Mouse (Mus musculus): ENCODE measurements around the gene Mylk. TPM values are rescaled to one million over a fixed set of nuclear protein-coding genes. Genes with fewer than 3 reads are reported as not detected.
"Not testable (repeated sequence)": the region's sequence is repeated elsewhere in the genome, so short reads cannot be mapped to it uniquely, and the experiment has no call there.

Mylk gene
- polyA plus RNA-seq, 3 experiments from 2014 or later: not detected

DNA sequence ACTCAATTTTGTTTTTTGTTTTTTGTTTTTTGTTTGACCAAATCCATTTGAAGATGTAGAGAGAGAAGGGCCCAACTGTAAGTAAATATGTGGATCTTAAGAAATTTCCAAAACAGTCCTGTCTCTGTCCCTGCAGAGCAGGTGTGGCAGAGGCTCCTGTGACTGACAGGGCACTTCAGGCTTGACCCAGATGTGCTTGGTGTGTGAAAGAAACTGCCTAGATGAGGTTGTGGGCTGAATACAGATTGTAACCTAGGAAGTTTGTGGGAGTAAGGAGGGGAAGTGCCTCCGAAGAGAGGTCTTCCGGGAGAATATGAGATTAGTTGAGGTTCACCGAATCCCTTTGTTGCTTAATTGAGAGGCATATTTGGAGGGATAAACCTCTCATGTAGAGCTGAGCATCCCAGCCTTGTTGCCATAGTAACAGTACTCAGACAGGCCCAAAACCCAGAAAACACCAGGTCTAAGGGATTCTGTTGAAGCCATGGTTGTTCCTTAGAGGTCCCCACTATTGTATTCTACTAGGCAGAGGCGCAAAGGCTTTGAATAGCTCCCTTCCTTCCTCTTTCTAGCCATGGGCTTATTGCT lies 27.5 kb downstream of the Mylk start:
- no peak for ATAC-seq

- no peak for ATAC-seq
Measured at GRCm38 (mm10) chr16:34782442-34782841, 37.4 kb downstream of the Mylk start.

GRCm38 (mm10) chr16:34783536-34783935 lies 38.5 kb downstream of the Mylk start:
- no peak for ATAC-seq

DNA sequence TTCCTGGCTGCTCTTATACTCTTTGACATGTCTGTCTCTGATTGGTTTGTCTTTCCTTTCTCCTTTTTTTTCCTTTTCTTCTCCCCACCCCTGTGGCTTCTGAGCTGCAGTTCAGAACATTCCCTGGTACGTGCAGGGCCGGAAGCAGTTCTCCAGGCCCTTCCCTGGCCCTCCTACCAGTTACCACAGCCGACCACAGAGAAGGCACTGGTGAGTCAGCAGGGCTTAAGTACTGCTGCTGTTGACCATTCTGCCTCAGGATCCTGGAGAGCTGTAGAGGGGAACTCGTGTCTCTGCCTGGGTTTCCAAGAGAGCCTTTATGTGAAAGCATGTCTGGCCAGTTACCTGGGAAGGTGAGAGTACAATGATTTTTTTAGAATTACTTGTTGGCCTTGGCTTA lies 39.7 kb downstream of the Mylk start:
- no peak for ATAC-seq

GRCm38 (mm10) chr16:34792555-34792954 lies 47.5 kb downstream of the Mylk start:
- no peak for ATAC-seq

DNA sequence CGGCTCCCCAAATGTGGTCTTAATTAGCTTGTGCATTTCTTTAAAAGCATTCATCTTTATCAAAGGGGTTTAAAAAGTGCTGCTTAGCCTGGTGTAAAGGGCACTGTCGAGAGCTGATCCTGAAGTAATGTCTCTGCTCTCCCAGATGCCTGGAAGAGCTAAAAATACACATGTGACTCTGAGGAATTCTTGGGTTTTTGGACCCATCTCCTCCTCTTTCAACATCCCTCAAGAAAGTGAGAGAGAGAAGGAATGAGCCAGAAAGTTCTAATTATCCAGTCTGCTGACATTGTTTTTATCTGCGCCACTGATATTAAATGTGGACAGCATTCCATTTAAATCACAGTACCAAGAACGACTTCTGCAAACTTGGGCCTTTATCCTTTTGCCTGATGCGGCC lies 48.0 kb downstream of the Mylk start:
- no peak for ATAC-seq

DNA sequence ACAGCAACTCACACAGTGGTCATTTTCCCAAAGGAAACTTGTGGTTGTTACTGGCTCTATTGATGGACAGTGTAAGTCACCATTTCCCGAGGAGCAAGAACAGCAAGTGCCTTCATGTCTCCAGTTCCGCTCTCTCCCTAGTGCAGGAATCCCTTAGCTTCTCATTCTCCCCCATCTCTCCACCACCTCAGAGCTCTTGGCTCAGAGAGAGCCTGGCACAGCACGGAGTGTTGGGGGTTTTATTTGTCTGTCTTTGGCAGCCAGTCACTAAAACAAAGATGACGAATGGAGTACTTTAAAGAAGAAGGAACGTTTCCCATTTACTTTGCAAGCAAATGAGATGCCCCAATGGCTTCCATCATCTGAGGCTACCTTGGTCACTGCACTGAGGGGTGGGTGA lies 56.2 kb downstream of the Mylk start:
- no peak for ATAC-seq

GRCm38 (mm10) chr16:34804286-34805010 lies 59.4 kb downstream of the Mylk start:
- ATAC-seq: no peak

DNA sequence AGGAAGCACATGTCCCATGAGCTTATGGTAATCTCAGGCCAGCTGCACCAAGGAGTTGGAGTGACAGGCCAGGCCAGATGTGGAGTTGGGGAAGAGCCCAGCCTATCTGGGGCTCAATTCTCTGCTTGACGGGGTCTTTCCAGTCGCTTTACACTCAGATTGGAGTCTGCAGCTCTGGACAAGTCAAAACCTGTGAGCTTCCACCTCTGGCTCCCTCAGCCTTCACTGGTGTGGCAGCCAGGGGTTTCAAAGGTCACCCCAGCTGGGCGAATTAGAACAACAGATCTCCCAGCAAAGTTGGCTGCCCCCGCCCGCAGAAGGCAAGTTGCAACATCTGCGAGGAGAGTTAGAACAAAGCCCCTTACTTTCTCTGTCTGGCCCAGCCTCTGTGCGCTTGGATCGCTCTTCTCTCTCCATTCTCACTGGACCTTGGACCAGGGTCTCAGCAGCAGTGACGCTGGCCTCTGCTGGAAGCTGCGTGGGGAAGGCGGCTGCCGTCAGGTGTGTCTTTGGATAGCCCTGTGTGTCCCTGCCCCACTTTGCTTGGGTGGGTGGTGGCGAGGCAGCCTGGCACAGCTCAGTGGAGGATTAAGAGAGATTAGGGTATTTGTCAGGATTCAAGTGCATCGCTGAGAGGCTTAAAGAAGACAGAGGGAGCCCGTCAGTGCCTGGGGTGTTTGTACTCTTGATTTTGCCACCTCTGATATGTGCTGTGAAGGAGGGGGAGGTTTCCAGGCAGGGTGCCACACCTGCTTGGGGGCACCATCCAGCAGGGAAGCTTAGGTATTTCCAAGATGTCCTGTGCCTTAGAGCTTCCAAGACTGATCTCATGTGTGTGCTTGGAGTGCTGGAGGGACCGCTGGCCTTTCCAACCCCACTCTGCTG lies 62.1 kb downstream of the Mylk start:
- ATAC-seq: no peak

GRCm38 (mm10) chr16:34807768-34808275 lies 62.8 kb downstream of the Mylk start:
- no peak for ATAC-seq

DNA sequence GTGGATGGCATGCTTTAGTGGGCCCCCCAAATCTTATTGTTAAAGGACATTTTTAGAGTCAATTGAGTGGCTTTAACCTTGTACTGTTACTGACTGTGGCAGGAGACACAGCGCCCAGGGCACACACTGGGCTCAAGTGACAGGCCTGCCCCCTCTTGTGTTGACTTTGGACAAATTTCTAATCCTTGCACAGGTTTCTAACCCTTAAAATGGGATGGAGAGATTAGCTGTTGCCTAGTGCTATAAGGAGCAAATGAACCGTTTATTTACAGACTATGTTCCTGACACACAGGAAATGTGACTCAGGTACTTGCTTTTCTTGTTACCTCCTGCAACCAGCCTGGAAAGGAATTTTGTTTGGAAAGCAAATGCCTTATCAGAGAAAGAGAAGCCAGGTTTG lies 67.2 kb downstream of the Mylk start:
- no peak for ATAC-seq

DNA sequence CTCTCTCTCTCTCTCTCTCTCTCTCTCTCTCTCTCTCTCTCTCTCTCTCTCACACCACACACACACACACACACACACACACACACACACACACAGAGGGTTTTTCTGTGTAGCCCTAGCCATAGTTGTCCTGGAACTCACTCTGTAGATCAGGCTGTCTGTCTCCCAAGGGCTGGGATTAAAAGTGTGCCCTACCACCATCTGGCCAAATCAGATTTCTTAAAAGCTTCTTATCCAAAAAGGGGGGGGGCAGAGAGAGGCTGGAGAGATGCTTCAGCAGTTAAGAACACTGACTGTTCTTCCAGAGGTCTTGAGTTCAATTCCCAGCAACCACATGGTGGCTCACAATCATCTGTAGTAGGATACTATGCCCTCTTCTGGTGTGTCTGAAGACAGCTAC lies 68.2 kb downstream of the Mylk start:
- not testable (repeated sequence) for ATAC-seq

GRCm38 (mm10) chr16:34813570-34813969 lies 68.6 kb downstream of the Mylk start:
- no peak for ATAC-seq

- ATAC-seq: no peak
Measured at GRCm38 (mm10) chr16:34814612-34815011, 69.6 kb downstream of the Mylk start.

GRCm38 (mm10) chr16:34816548-34816947 lies 71.5 kb downstream of the Mylk start:
- no peak for ATAC-seq

DNA sequence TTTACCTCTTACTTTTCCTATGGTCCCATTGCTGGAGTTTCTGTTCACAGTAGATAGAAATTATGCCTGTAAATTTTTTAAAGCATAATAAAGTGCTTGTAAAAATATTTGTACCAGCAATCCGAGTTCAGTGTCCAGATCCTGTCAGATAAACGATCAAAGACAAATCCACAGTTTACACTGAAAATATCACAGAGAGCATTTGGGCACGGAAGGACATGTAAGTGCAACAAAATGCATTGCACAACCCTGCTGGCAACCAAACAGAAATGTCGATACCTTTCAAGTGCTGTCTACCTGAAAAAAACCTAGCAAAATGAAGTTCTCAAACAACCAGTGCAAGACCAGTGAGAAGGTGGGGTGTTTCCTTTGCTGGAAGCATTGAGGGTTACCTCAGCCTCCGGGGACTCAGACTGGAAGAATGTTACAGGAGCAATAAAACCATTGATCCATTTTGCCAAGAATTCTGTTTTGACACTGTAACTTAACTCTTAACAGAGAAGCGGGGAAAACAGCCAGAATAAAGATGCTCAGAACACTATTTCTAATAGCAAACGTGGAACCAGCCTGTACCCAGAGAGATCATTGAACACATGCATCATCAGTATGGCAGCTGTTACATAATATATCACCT lies 80.2 kb downstream of the Mylk start:
- no peak for ATAC-seq

DNA sequence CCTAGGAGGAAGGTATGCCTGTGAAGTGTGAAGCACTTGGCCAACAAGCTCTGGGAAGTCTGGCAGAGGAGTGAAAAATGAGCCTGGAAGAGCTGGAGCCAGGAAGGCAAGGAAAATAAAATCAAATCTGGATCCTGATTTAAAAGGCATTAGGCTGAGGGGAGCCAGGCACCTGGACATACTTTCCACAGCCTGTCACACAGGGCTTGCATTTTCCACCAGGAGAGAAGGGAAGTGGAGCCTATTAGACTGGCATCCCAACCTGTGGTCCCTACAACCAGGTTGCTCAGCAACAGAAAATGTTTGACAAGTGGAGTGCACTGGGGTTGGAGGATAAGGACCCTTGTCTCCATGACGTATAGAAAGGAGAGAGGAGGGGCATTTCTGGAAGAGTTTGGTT lies 89.5 kb downstream of the Mylk start:
- no peak for ATAC-seq

GRCm38 (mm10) chr16:34839004-34839703 lies 94.1 kb downstream of the Mylk start:
- ATAC-seq: no peak

DNA sequence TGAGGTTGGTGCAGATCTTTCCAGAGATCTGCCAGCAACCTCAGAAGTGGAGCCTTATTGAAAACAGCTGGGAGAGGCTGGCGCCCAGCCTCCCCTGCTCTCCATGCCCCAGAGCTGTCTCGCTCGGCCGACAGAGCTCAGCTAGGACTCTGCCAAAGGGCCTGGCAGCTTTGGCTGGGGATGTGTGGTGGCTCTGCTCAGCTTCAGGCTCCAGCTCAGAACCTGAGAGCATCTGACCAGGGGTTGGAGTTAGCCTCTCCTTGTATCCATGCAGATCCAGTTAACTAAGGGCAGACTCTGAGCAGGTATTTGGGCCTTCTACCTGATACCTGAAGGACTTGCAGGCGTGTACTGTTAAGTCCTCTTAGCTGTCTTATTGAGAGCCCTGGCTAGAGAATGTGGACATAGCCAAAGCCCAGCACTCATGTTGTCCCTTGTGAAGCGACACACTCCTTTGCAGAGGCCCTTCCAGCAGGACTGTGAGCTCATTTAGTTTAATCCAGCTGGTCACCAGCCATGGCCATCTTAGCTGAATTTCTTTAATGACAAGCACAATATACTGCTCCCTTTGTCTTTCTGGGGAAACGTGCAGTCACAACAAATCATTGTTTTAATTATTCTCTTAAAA lies 94.8 kb downstream of the Mylk start:
- no peak for ATAC-seq

DNA sequence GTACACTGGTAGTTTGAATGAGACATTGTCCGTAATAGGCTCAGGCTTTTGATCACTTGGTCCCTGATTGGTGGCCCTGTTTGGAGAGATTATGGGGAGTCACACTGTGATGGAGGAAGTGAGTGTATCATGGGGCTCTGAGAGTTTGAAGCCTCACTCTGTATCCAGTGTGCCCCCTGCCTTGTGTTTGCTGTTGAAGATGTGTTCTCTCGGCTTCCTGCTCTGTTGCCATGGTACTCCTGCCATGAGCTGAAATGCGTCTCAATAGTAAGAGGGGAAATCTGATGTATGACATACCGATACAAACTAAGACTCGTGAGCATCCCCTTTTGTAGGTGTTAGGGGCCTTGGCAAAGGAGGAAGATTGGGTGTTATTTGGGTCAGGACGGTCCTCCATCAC lies 99.8 kb downstream of the Mylk start:
- no peak for ATAC-seq

DNA sequence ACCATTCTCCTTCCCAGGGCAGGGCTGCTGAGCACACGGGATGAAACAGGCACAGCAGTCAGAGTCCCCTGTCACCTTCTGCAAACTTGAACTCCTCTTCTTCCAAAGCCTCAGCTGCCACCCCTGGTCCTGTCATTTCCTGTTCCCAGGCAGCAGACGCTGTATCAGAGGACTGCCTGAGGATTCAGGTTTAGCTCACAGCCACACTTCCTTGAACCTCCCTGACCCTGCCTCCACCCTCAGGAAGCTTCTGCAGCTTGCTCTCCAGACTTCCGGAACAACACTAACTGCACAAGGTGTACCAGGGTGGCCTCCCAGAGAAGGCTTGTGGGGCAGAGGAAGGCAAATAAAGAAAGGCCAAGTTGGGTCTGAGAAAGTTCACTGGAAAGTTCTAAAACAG lies 102.6 kb downstream of the Mylk start:
- ATAC-seq: no peak

DNA sequence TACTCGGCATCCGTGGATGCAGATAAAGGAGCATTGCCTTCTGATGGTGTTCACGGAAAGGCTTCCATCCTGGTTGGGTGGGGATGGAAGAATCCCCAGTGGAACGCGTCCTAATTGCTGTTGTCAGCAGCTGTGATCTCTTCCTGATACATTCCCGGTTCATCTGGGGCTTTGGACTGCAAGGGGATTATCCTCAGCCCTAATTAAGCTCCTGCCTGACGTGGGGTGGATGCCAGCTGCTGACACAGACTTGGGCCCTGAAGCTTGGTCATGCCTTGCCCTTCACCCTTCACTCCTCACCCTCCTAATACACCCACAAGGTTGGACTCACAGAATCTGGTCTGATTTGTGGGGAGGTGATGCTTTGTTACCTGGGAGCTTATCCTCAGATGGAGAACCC lies 109.1 kb downstream of the Mylk start:
- no peak for ATAC-seq

Measured in inflammation-experienced regulatory T-cells, adult 6 months (primary cell).